Mouse (Mus musculus): ENCODE results near the gene Gm49450.

GRCm38 (mm10) chr15:98969372-98970101, 16.2 kb upstream of the Gm49450 start:
- TF ChIP-seq CTCF (IDR thresholded peaks at IDR 0.05; ENCODE audit: low read depth), result no peak
- TF ChIP-seq EP300 (optimal IDR thresholded peaks at IDR 0.05), result no peak
